Mouse (Mus musculus) heart, adult 2 months (tissue): Measurements from ENCODE around the gene Ctf2. TPM values are rescaled to one million over a fixed set of nuclear protein-coding genes. Genes with fewer than 3 reads are reported as not detected.
A peak's percentile ranks its signal among the peaks of the same experiment; 100 is the strongest.

Experiments used
- DNase-seq, 2 experiments: peaks; one replicate each; pipeline ENCODE4 v3.0.0; 2021
- H3K27ac ChIP-seq: fragments of 200-600 bp; 2 replicates; pipeline ENCODE4 v1.8.1; 2022
- H3K27me3 ChIP-seq: fragments of 200-500 bp; 2 replicates; pipeline ENCODE4 v1.6.1; 2012; ENCODE audit warnings: mild to moderate bottlenecking, low read length, inconsistent platforms, mixed read lengths; ENCODE audit not compliant: control insufficient read depth, insufficient read depth
- H3K36me3 ChIP-seq: fragments of 200-500 bp; 2 replicates; pipeline ENCODE4 v1.6.1; 2012; ENCODE audit warnings: low read length, inconsistent platforms; ENCODE audit not compliant: control insufficient read depth, insufficient read depth
- H3K4me1 ChIP-seq: fragments of 200-500 bp; 2 replicates; pipeline ENCODE4 v1.6.1; 2011; ENCODE audit warnings: low read length; ENCODE audit not compliant: control insufficient read depth, insufficient read depth
- H3K4me3 ChIP-seq: fragments of 200-600 bp; 2 replicates; pipeline ENCODE4 v1.8.1; 2022
- H3K79me2 ChIP-seq: fragments of 200-500 bp; replicated peaks from 2 replicates; pipeline ENCODE4 v1.6.1; 2012; ENCODE audit warnings: mild to moderate bottlenecking, inconsistent platforms, low read length, moderate library complexity, mixed read lengths; ENCODE audit not compliant: control insufficient read depth, insufficient read depth
- H3K9ac ChIP-seq: fragments of 200-500 bp; 2 replicates; pipeline ENCODE4 v1.6.1; 2012; ENCODE audit warnings: low read depth, mild to moderate bottlenecking, control low read depth, inconsistent platforms, low read length, mixed read lengths
- CTCF ChIP-seq: fragments of 200-600 bp; IDR thresholded peaks from 2 replicates; pipeline ENCODE4 v1.8.1; 2022; ENCODE audit warnings: antibody characterized with exemption, mild to moderate bottlenecking, moderate library complexity
- EP300 ChIP-seq: fragments of 200-500 bp; IDR thresholded peaks from 2 replicates; pipeline ENCODE4 v1.6.1; 2011; ENCODE audit warnings: low read depth, low read length, control low read depth; ENCODE audit not compliant: insufficient read depth
- POLR2A ChIP-seq: fragments of 200-500 bp; IDR thresholded peaks from 2 replicates; pipeline ENCODE4 v1.6.1; 2011; ENCODE audit warnings: mild to moderate bottlenecking, low read depth, low read length, control low read depth; ENCODE audit not compliant: insufficient read depth
- WGBS: fragments of 180-500 bp; shearing (Covaris S2); methylation state at CpG from one replicate; pipeline ENCODE4 v1.1.7; 2018; 5-methylcytosine and 5-hydroxymethylcytosine counted together
- intact Hi-C: fragments of 180-260 bp; cut with DNase I; formaldehyde crosslinking; loops from one replicate; pipeline ENCODE4 v1.15.1; 2025
- polyA plus RNA-seq: library from polyadenylated mRNA; depleted of rRNA; stranded (reverse); fragments of >200 nt; gene quantifications from 2 replicates; pipeline ENCODE4 v1.2.3, GENCODE M21; 2012
- total RNA-seq, 2 experiments: library from RNA; stranded (reverse); gene quantifications; 2 replicates each; pipeline ENCODE4 v1.2.3; 2021

The Ctf2 gene
- total and polyA plus RNA-seq, 3 experiments: not detected

DNA sequence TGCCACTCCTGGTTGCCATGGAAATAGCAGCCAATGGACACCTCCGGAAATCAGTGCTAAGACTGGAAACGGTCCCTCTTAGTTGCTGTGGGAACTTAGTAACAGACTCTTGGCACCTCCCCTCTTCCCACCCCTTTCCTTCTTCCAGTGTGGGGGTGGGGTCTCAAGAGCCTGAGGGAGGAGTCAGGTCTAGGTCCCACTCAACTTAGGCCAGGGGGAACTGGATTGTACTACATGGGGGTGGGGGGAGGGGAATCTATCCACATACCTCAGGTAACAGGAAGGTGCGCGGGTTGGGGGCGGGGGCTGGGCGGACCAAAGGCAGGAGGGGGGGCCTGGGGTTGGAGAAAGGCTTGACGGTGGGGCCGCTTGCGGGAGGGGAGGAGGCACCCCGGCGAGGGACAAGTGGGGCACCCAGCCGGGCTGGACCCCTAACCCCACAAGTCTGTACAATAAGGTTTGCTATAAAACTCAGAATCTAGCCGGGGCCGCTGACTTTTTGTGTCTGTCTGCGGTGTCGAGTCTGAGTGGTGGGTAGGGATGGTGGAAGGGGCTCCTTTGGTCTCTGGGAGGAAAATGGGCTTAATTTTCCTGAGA lies 37.1 kb upstream of the Ctf2 start:
- Histone ChIP-seq H3K9ac (peak overlapping the region; percentile 53), H3K27me3 (no peaks in the 10 kb centered on the region), H3K4me3 (peak overlapping the region; percentile 93), H3K27ac (peak overlapping the region; percentile 93), H3K79me2 (no peaks in the 10 kb centered on the region), H3K4me1 (peaks cover 4% of the 10 kb centered on the region; the same call in 1 of the 2 replicates), H3K36me3 (no peaks in the 10 kb centered on the region)
- intact Hi-C loops: loop anchor here (5.0 to 10.0 kb wide), 2 partner anchors 182 to 254 kb away; partner anchors contain the start of genes Ccdc189, Gm42715, Rnf40 and Srcap
- WGBS: 3% methylated on average over 16 of the region's 16 CpGs
- TF ChIP-seq CTCF: no peak
- TF ChIP-seq POLR2A: peak; percentile 49
- peak; percentile 72 for TF ChIP-seq EP300
- peak; percentile 94 to 95 for DNase-seq

DNA sequence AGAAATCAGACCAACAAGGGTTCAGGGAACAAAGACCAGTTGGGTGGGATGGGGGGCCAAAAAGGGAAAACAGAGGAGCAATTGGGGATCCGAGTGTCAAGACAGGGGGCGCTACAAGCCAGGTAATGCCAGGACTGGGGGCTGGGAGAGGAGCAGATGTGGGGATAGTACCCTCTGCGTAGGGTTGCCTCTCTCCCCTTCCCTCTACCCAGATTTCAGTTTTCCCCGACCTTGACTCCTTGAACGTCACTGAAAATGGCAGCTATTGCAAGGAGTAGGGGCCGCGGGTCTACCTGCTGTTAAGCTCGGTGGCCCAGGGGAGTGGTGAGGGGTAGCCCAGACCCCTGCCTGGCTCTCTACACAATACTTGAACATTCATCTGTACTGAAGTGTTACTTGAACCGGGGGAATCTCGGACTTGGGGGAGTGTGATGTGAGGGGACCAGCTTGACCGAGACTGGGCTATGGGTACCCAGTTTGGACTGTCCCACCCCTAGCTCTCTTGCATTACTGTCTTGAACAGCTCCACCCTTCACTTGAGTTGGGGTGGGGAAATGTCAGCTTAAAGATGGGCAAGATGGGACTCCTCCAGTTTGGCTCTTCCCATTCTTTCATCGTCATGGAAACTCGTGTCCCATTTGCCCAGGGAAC lies 36.5 kb upstream of the Ctf2 start:
- H3K79me2 ChIP-seq: no peaks in the 10 kb centered on the region
- WGBS: 66% methylated on average over 13 of the region's 13 CpGs
- H3K27ac ChIP-seq: peak overlapping the region; percentile 38; the same call in 1 of the 2 replicates
- intact Hi-C loops: loop anchor here (5.0 to 10.0 kb wide), 2 partner anchors 181 to 254 kb away; partner anchors contain the start of genes Ccdc189, Gm42715, Rnf40 and Srcap
- H3K36me3 ChIP-seq: no peaks in the 10 kb centered on the region
- H3K9ac ChIP-seq: no peak overlapping the region
- no peak overlapping the region for H3K4me3 ChIP-seq
- H3K4me1 ChIP-seq: peaks cover 4% of the 10 kb centered on the region; the same call in 1 of the 2 replicates
- peak; percentile 23 for TF ChIP-seq CTCF
- no peak for TF ChIP-seq EP300
- no peak for TF ChIP-seq POLR2A
- no peak for DNase-seq
- no peaks in the 10 kb centered on the region for H3K27me3 ChIP-seq

DNA sequence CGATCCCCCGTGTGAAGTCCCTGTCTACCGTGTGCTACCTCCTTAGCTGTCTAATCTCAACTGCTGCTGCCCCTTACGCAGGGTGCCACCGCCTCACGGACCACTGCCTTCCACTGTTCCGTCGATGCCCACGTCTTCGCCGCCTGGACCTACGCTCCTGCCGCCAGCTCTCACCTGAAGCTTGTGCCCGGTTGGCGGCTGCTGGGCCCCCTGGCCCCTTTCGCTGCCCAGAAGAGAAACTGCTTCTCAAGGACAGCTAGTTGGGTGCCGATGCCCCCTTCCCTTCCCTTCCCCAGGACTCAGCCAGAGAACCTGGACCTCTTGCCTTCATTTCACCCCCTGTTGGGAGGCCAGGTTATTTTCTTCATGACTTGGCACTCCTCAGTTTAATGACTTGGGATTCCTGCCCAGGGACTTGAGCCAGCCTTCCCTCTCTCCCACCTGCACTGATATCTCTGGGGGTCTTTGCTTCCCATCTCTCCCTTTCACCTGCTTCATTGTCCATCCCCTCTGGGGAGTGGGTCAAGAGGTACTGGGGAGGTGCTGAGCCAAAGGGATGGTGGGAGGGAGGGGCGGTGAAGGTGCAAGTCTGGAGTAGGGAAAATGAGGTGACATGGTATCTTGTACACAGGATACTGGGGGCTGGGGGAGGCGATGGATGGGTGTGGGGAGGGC lies 35.8 kb upstream of the Ctf2 start:
- peaks cover 4% of the 10 kb centered on the region; the same call in 1 of the 2 replicates for H3K4me1 ChIP-seq
- H3K36me3 ChIP-seq: no peaks in the 10 kb centered on the region
- no peaks in the 10 kb centered on the region for H3K79me2 ChIP-seq
- H3K27me3 ChIP-seq: no peaks in the 10 kb centered on the region
- intact Hi-C loops: loop anchor here (5.0 to 10.0 kb wide), 2 partner anchors 181 to 253 kb away; partner anchors contain the start of genes Ccdc189, Gm42715, Rnf40 and Srcap
- DNase-seq: no peak
- no peak overlapping the region for H3K9ac ChIP-seq
- H3K27ac ChIP-seq: no peak overlapping the region
- no peak overlapping the region for H3K4me3 ChIP-seq
- TF ChIP-seq EP300 (no peak), CTCF (no peak), POLR2A (no peak)
- 92% methylated on average over 19 of the region's 19 CpGs for WGBS

DNA sequence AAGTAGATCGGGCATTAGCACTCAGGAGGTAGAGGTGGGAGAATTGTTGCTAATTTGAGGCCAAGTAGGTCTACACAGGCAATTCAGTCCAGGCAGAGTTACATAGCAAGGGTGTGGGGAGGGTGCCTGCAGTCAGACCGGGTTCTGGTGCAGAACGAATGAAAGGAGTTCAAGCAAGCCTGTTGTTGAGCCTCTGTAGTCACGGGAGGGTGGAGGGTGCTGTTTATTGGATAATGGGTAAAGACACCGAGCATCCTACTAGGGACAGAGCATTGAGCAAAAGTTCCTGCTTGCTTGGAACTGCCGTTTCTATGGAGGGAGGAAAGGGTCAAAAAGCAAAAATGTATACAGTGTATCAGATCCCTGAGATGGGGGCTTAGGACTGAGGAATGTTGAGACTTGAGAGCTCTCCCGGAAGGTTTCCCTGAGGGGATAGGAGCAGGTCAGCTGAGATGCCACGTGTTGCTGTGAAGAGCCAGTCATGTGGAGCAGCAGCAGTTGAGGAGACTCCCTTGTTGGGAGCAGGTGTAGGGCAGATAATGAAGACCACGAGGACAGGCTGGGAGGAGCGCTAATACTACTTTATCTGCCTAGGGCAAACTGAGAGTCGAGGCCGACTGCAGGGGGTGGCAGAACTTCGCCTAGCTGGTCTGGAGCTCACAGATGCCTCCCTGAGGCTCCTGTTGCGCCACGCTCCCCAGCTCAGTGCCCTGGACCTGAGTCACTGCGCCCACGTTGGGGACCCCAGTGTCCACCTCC lies 35.1 kb upstream of the Ctf2 start:
- H3K36me3 ChIP-seq: no peaks in the 10 kb centered on the region
- H3K79me2 ChIP-seq: no peaks in the 10 kb centered on the region
- 72% methylated on average over 17 of the region's 17 CpGs for WGBS
- no peak overlapping the region for H3K27ac ChIP-seq
- no peaks in the 10 kb centered on the region for H3K27me3 ChIP-seq
- H3K4me3 ChIP-seq: no peak overlapping the region
- intact Hi-C loops: loop anchor here (5.0 to 10.0 kb wide), 2 partner anchors 180 to 252 kb away; partner anchors contain the start of genes Ccdc189, Gm42715, Rnf40 and Srcap
- no peak for TF ChIP-seq CTCF
- TF ChIP-seq EP300: no peak
- no peak for TF ChIP-seq POLR2A
- DNase-seq: no peak
- peaks cover 4% of the 10 kb centered on the region; the same call in 1 of the 2 replicates for H3K4me1 ChIP-seq
- H3K9ac ChIP-seq: no peak overlapping the region

DNA sequence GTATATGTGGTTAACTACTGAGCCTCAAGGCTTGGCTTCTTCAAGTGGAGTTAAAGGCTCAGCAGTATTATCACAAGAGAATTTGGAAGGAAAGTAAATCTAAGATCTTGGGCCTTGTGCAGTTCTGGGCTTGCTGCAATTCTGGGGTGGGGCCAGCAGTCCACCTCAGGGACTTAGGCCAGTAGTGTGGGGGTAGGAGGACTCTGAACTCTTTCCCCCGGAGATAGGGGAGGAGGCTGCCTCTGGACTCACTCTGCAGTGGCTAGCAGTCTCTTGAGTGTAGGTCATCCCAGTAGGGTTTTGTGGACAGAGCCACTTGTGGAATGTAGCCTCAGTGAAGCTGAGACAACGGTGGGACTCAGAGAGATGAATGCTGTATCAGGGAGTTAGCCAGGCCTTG lies 33.8 kb upstream of the Ctf2 start:
- H3K79me2 ChIP-seq: no peaks in the 10 kb centered on the region
- no peak overlapping the region for H3K4me3 ChIP-seq
- TF ChIP-seq EP300 (no peak), CTCF (no peak)
- intact Hi-C loops: loop anchor here (5.0 to 10.0 kb wide), 2 partner anchors 178 to 251 kb away; partner anchors contain the start of genes Ccdc189, Gm42715, Rnf40 and Srcap
- peaks cover 2% of the 10 kb centered on the region; the same call in 1 of the 2 replicates for H3K4me1 ChIP-seq
- 67% methylated on average over 2 of the region's 2 CpGs for WGBS
- H3K36me3 ChIP-seq: no peaks in the 10 kb centered on the region
- no peaks in the 10 kb centered on the region for H3K27me3 ChIP-seq
- H3K9ac ChIP-seq: no peak overlapping the region
- DNase-seq: no peak
- no peak overlapping the region for H3K27ac ChIP-seq
